Mouse (Mus musculus) E14TG2a.4 (cell line): ENCODE measurements around the gene Serpina3b.

Experiments
- CTCF ChIP-seq: conservative IDR thresholded peaks from 2 replicates; pipeline ENCODE4 v1.5.1; 2014; ENCODE audit warnings: low read length
- NANOG ChIP-seq: IDR thresholded peaks from 2 replicates; pipeline ENCODE4 v1.6.1; 2014; ENCODE audit warnings: borderline replicate concordance, low read length, mixed read lengths
- POU5F1 ChIP-seq: IDR thresholded peaks from 2 replicates; pipeline ENCODE4 v1.6.1; 2014; ENCODE audit warnings: low read length, borderline replicate concordance

DNA sequence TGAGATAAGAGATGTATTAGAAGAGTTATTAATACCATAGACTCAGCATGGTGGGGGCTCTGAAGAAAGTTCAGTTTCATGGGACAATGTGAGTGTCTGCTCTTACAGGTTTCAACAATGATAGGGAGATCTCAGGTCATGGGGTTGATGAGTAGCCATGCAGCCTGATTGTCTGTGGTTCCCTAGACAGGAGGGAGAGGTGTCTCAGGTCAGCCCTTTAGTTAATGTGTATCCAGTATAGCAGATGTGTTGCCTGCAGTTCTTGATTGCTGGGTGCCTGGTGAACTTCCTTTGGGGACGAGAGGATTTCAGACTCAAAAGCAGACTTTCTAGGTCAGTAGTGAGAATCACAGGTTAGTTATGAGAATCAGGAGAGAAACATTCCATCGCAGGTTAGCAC lies 19.3 kb upstream of the Serpina3b start:
- TF ChIP-seq CTCF = no peak
- no peak for TF ChIP-seq NANOG
- TF ChIP-seq POU5F1 = no peak
